Mouse (Mus musculus): ENCODE data around the gene Rtn3. TPM values are rescaled to one million over a fixed set of nuclear protein-coding genes. Genes with fewer than 3 reads are reported as not detected.
"Not testable (repeated sequence)": the region's sequence is repeated elsewhere in the genome, so short reads cannot be mapped to it uniquely, and the experiment has no call there.

Rtn3 gene
- polyA plus RNA-seq, 1 experiment from 2014 or later: 102 TPM

DNA sequence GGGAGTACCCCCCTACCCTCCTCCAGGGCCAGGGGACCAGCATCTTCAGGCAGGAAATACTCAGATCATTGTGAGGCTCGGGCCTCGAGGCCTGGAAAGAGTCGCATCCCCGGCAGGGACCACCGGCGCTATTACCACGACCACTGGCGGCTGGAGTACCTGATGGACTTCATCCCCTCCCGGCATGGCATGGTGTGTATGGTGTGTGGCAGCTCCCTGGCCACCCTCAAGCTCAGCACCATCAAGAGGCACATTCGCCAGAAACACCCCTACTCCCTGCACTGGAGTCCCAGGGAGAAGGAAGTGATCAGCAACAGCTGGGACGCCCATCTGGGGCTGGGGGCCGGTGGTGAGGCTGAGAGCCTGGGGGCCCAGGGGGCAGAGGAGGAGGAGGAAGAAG is 63.0 kb downstream of the Rtn3 start:
- Histone ChIP-seq H3K4me2 (replicated peaks) (peak overlapping the region; percentile 87), H3K36me3 (peaks cover 54% of the 10 kb centered on the region), H3K9ac (peak overlapping the region; percentile 96), H3K4me3 (peak overlapping the region; percentile 85), H3K27me3 (no peaks in the 10 kb centered on the region), H3K27ac (no peak overlapping the region), H3K4me1 (peaks cover 76% of the 10 kb centered on the region), H3K9me3 (no peaks in the 10 kb centered on the region)
- no peak for ATAC-seq (ENCODE audit: low FRiP score, low read depth)
- WGBS: 54% methylated on average over 12 of the region's 12 CpGs

DNA sequence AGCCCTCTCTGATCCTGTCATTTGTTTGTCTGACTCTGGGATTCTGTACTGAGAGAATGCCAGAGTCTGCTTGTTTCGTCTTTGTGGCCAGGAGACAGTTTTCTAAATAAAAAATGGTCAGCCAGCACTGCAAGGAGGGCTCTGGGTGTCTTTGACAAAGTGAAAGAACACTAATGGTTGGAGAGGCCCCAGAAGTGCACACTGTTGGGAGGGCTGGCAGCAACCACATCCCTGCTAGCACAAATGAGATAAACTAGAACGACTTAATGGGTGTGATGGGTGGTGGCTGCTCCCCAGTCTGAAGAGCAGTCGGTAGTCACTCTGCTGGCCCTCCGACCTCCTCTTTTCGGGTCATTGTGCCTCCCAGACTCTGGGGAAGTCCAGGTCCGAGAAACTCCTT is 63.9 kb downstream of the Rtn3 start:
- ATAC-seq (ENCODE audit: low FRiP score, low read depth): no peak
- H3K9ac ChIP-seq: peak overlapping the region; percentile 96
- H3K4me2 ChIP-seq (replicated peaks): peak overlapping the region; percentile 87
- H3K36me3 ChIP-seq: peaks cover 44% of the 10 kb centered on the region
- peaks cover 67% of the 10 kb centered on the region for H3K4me1 ChIP-seq
- H3K27ac ChIP-seq: no peak overlapping the region
- 39% methylated on average over 6 of the region's 6 CpGs for WGBS
- H3K9me3 ChIP-seq: no peaks in the 10 kb centered on the region
- no peaks in the 10 kb centered on the region for H3K27me3 ChIP-seq
- peak overlapping the region; percentile 85 for H3K4me3 ChIP-seq

DNA sequence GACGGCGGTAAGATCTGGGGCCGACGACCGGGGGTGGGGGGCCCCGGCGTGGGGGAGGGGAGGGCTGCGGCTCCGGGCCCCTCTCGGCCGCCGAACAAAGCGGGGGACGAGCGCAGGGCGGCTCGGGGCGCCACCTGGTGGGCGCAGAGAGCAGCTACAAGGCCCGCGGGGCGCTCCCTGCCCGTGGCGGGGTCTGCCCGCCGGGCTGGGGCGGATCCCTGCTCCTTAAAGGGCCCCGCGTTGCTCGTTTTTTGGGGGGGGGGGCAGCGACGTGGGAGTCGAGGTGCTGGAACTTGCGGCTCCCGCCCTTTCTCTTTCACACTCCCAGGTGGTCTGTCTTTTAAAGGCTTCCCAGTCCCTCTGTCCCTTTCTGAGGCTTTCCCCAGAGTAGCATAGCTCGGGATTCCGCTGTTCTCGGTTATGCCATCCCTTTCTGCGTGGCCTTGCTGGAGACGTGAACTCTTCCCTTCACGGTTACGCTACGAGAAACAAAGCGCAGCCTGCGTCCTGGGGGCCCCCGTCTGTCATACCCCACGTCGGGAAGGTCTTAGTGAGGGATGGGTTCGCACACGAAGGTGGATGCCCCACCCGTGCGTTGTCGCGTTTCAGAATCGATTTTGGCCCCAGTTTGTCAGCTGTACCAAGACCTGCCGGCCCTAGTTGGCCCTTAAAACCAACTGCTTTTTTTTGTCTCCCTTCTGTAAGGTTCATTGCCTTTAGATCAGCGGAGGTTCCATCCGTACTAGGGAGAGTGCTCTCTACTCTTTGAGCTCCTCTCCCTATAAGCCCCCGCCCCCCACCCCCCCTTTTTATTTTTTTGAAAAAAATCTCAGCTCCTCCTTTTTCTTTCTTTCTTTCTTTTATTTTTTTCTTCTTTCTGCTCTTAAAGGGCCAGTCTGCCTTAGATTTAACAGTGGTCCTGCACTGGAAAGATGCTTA is 64.9 kb downstream of the Rtn3 start:
- peak overlapping the region; percentile 87 for H3K4me2 ChIP-seq (replicated peaks)
- no peaks in the 10 kb centered on the region for H3K9me3 ChIP-seq
- peak; percentile 75 for ATAC-seq (ENCODE audit: low FRiP score, low read depth)
- H3K9ac ChIP-seq: peak overlapping the region; percentile 96
- peak overlapping the region; percentile 85 for H3K4me3 ChIP-seq
- H3K4me1 ChIP-seq: peaks cover 57% of the 10 kb centered on the region
- under 1% methylated on average over 59 of the region's 59 CpGs for WGBS
- peaks cover 36% of the 10 kb centered on the region for H3K36me3 ChIP-seq
- H3K27ac ChIP-seq: peak overlapping the region; percentile 96
- no peaks in the 10 kb centered on the region for H3K27me3 ChIP-seq

DNA sequence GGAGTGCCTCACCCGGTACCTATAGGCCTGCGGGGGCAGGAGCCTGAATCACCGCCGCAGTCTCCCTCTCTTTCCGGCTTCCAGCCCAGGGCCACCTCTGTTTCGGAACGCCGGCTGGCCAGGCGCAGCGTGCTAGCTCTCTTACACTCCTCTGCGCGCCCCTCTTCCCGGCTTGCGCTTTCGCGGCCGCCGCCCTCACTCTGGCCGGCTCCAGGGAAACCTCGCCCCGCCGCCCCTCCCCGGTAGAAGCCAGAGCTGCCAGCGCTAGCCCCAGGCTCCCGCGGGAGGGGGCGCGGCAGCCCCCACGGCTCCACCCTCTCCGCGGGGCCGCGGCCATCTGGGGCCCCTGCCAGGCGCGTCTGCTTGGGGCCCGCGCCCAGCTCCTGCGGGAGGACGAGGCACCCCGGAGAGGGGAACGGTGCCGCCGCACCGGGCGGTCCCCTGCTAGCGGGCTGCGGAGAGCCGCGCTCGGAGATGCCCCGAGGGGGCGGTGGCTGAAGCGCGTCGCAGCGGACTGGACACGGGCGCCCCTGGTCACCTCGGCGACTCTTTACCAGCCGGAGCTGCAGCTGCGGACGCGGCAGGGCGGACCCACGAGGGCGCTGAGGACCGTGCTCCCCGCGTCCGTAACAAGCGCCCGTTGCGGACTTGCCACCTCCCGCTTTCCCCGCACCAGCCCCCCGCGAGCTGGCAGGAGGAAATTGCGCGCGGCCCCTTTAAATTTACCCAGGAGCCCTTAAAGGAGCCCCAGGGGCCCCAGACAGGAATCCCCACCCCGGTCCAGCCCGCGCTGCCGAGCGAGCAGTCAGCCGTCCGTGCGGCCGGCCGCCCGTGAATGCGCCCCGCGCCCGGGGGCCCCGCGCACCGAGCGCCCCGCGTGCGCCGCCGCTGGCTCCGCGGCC is 66.0 kb downstream of the Rtn3 start, which contains the start of gene 2700081O15Rik:
Gene 2700081O15Rik (plus strand): TSS at position 792 of the 902 bp plus-strand sequence.
- Histone ChIP-seq H3K27ac (peak within 1 kb of the TSS; percentile 96), H3K9ac (peak within 1 kb of the TSS; percentile 96), H3K36me3 (peaks cover 25% of the 10 kb centered on the region), H3K4me3 (peak within 1 kb of the TSS; percentile 85), H3K27me3 (no peaks in the 10 kb centered on the region), H3K4me1 (peaks cover 46% of the 10 kb centered on the region), H3K4me2 (replicated peaks) (peak within 1 kb of the TSS; percentile 87), H3K9me3 (no peaks in the 10 kb centered on the region)
- peak; percentile 64 for ATAC-seq (ENCODE audit: low FRiP score, low read depth)
- under 1% methylated on average over 94 of the region's 107 CpGs for WGBS

DNA sequence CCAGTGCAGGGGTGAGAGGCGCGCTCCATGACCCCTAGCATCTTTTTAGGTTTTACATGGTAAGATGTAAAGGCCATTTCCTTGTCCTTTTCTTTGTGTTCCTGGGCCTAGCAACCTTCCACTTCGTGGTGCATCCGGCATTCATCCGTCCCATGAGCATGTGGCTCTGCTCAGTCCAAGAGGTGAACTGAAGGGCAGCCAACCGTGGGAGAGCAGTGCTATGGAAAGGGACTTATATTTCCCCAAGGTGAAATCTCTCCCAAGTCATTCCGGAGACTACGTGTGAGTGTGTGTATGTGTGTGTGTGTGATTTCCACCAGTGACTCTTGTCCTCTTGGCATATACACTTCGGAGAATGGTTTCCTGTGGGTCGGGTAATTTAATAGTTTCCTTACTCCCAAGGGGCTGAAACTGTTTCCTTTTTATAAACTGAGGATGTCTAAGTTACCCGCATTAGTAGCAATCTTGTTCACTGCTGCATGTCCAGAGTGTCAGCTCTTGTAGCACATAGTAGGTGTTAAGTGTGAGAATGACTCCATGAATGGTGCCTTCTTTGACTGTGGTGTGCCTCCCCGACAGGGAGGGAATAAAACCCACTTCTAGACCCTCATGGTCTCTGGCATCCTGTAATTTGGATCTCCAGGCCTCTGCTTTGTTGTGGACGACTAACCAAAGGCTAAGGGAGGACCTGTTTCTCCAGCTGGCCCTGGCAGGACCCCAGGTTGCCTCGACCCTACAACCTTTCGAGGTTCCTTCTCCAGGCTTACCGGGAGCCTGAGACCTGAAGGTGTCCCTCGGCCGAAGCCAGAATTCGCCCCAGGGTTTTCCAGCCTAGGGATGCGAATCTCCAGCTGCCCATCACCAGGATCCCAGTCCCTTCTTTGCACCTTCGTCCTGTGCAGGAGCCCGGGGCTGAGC is 66.9 kb downstream of the Rtn3 start:
- Histone ChIP-seq H3K9ac (peak overlapping the region; percentile 96), H3K4me2 (replicated peaks) (peak overlapping the region; percentile 87), H3K36me3 (peaks cover 16% of the 10 kb centered on the region), H3K27ac (peak overlapping the region; percentile 96), H3K4me3 (peak overlapping the region; percentile 85), H3K9me3 (no peaks in the 10 kb centered on the region), H3K4me1 (peaks cover 37% of the 10 kb centered on the region), H3K27me3 (no peaks in the 10 kb centered on the region)
- ATAC-seq (ENCODE audit: low FRiP score, low read depth): no peak
- WGBS: 28% methylated on average over 22 of the region's 22 CpGs

DNA sequence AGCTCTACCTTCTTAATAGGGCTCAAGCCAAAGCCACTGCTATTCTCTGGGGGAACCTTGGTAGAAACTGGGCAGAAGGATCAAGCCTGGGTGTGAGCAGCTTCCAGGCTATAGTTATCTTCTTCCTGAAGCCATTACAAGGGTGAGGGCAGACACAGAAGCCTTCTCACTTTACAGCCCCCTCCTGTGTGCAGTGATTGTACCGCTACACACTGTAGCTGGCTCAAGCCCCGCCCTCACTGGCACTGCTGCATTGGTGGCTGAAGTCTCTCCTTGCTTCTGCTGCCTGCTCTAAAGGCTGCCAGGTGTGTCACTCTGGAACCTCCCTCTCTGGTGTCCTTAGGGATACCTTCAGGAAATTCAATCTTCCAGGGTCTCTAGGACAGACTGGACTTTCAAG is 70.7 kb downstream of the Rtn3 start:
- no peaks in the 10 kb centered on the region for H3K27me3 ChIP-seq
- H3K36me3 ChIP-seq: no peaks in the 10 kb centered on the region
- no peak for ATAC-seq (ENCODE audit: low FRiP score, low read depth)
- no peaks in the 10 kb centered on the region for H3K9me3 ChIP-seq
- H3K4me2 ChIP-seq (replicated peaks): no peak overlapping the region
- H3K4me1 ChIP-seq: peaks cover 12% of the 10 kb centered on the region
- WGBS: 47% methylated on average over 2 of the region's 2 CpGs
- H3K4me3 ChIP-seq: no peak overlapping the region
- H3K9ac ChIP-seq: no peak overlapping the region
- H3K27ac ChIP-seq: no peak overlapping the region

DNA sequence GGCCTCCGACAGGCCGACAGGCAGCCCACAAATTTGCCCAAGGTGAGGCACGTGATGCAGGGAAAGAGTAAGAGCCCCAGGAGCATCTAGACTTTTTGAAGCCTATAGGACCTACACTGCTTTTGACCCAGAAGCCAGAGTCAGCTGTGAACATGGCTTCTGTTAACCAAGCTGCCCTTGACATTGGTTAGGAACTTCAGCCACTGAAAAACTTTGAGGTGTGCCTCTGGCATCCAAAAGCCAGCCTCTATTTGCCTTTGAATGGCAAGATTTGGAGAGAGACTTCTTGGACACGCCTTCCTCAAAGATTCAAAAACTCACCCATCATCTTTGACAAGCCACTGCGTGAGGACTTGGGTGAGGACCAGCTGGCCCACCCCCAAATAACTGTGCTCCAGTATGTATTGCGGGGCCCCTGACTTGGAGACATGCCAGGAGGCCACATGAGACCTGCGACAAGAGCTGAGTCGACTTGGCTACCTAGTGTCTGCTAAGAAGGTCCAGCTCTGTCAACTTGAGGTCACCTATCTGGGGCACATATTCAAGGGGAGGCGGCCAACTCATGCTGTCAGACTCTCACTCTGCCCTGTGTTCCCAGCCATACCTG is 78.4 kb downstream of the Rtn3 start:
- ATAC-seq (ENCODE audit: low FRiP score, low read depth): no peak
- no peak overlapping the region for H3K4me2 ChIP-seq (replicated peaks)
- H3K4me3 ChIP-seq: no peak overlapping the region
- WGBS: 78% methylated on average over 9 of the region's 9 CpGs
- peaks cover 10% of the 10 kb centered on the region for H3K27me3 ChIP-seq
- H3K27ac ChIP-seq: no peak overlapping the region
- no peaks in the 10 kb centered on the region for H3K36me3 ChIP-seq
- no peak overlapping the region for H3K9ac ChIP-seq
- 0 out of 2 replicates have a peak, but pooled peaks cover 3% of the 10 kb centered on the region for H3K4me1 ChIP-seq
- H3K9me3 ChIP-seq: no peaks in the 10 kb centered on the region

DNA sequence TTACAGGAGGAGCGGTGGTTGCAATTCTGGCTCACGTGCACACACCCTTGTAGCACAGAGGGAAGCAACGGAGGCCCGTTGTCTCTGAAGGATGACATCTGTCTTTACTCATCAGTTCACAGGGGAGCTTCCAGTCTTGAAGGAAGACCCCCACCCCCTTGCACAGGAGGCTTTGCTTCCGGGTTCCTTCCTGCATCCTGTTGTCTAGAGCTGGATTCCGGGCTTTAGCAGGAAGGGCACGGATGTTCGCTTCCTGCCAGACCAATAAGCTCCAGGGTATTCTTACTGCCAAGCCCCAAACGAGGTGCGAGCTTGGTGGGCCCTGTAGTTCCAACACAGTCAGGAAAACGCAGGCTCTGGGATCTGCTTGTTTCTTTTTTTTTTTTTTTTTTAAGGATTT is 82.4 kb downstream of the Rtn3 start:
- Histone ChIP-seq H3K4me1 (0 out of 2 replicates have a peak, but pooled peaks cover 3% of the 10 kb centered on the region), H3K27ac (no peak overlapping the region), H3K9me3 (no peaks in the 10 kb centered on the region), H3K27me3 (peaks cover 15% of the 10 kb centered on the region), H3K36me3 (no peaks in the 10 kb centered on the region), H3K9ac (no peak overlapping the region), H3K4me2 (replicated peaks) (no peak overlapping the region), H3K4me3 (no peak overlapping the region)
- WGBS: 67% methylated on average over 11 of the region's 11 CpGs
- ATAC-seq (ENCODE audit: low FRiP score, low read depth): peak; percentile 48; the same call in 1 of the 2 replicates

DNA sequence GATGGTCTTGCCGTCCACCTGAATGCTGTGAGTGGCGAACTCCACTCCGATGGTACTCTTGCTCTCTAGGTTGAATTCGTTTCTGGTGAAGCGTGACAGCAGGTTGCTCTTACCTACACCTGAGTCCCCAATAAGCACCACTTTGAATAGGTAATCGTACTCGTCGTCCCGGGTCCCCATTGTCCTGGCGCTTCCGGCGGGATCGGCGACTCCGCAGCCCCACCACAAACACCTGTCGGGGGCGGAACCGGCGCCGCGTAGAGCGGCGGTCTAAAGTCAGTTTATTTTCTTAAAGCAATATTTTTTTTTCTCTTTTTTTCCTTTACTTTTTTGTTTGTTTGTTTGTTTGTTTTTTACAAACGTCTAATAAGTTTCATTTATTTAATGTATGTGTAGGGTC is 84.2 kb downstream of the Rtn3 start:
- H3K4me1 ChIP-seq; H3K9me3 ChIP-seq; H3K27ac ChIP-seq; H3K4me2 ChIP-seq (replicated peaks); H3K4me3 ChIP-seq; H3K36me3 ChIP-seq; H3K9ac ChIP-seq; ATAC-seq (ENCODE audit: low FRiP score, low read depth): not testable (repeated sequence)
- 36% methylated on average over 24 of the region's 24 CpGs for WGBS
- peaks cover 15% of the 10 kb centered on the region for H3K27me3 ChIP-seq

DNA sequence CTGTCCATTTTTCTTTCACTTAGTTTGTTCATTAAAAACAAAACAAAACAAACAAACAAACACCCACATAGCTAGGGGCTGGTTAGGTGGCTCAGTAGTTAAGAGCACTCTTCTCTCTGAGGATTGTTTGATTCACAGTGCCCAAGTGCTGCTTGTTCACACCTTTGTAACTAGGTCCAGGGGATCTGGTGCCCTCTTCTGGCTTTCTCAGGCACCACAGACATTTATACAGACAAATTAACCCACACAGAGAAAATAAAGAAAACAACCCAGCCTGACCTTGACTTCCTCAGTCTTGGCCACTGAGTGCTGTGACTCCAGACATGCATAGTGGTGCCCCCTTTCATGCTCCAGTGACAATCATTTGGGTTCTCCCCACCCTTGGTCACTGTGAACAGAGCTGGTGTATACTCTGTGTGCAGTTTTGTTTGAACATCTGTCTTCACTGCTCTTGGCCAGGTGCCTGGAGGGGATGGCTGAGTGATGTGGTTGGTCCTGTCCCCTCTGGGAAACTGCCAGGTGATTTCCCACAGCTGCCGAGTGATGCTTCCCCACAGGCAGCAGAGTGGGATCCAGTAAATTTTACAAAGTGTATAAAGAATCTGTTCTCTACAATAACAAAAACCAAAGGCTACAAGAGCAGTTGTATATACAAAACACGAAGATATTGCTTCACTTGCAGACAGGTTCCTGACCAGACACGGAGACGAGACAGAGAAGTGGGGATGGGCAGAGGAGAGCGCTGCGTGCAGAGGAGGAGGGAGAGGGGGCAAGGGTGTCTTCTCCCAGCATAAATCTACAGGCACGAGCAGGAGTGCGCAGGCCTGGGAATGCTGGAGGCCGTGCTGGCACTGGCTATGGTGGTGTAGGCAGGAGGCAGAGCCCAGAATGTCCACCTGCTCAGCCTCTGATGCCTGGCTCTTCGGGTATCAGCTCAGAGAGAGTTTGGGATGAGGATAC is 85.9 kb downstream of the Rtn3 start:
- not testable (repeated sequence) for H3K4me2 ChIP-seq (replicated peaks); H3K4me3 ChIP-seq; H3K36me3 ChIP-seq; ATAC-seq (ENCODE audit: low FRiP score, low read depth); H3K9me3 ChIP-seq; H3K4me1 ChIP-seq; H3K27ac ChIP-seq; H3K9ac ChIP-seq
- peaks cover 15% of the 10 kb centered on the region for H3K27me3 ChIP-seq
- WGBS: 68% methylated on average over 10 of the region's 10 CpGs

Data from limb, embryonic 13.5 days (tissue).